Mouse (Mus musculus): ENCODE results near the gene Olfr640.

GRCm38 (mm10) chr7:103970852-103971251 lies 54.5 kb downstream of the Olfr640 start, which contains the start of gene Olfr635:
- TF ChIP-seq POLR2A (IDR thresholded peaks at IDR 0.05; ENCODE audit: low read depth, low read length), result no peak
- TF ChIP-seq CTCF (IDR thresholded peaks at IDR 0.05; ENCODE audit: extremely low read depth, insufficient read depth, insufficient read length, insufficient replicate concordance), result no peak

All from spleen, adult 2 months (tissue).